Mouse (Mus musculus) cortical plate, adult 2 months (tissue): ENCODE data around the gene Ick.

Source experiments
- CTCF ChIP-seq: fragments of 200-500 bp; IDR thresholded peaks from 2 replicates; pipeline ENCODE4 v1.5.1; 2011; ENCODE audit warnings: mild to moderate bottlenecking, control low read depth, low read length; ENCODE audit not compliant: insufficient read depth; ENCODE audit errors: extremely low read depth
- POLR2A ChIP-seq: fragments of 200-500 bp; IDR thresholded peaks from 2 replicates; pipeline ENCODE4 v1.6.1; 2011; ENCODE audit warnings: mild to moderate bottlenecking, low read length, control low read depth; ENCODE audit not compliant: insufficient read depth; ENCODE audit errors: extremely low read depth

GRCm38 (mm10) chr9:78126643-78127042 lies 17.7 kb downstream of the Ick start:
- TF ChIP-seq CTCF: no peak
- TF ChIP-seq POLR2A: no peak
